Mouse (Mus musculus) cerebellum, adult 2 months (tissue): ENCODE data around the gene Bloc1s1.

Source experiments
- CTCF ChIP-seq: fragments of 200-500 bp; IDR thresholded peaks from 2 replicates; pipeline ENCODE4 v1.5.1; 2011; ENCODE audit warnings: low read depth, mild to moderate bottlenecking, control low read depth, low read length, moderate library complexity, borderline replicate concordance; ENCODE audit not compliant: insufficient read depth
- POLR2A ChIP-seq: fragments of 200-500 bp; IDR thresholded peaks from 2 replicates; pipeline ENCODE4 v1.6.1; 2011; ENCODE audit warnings: low read length, control low read depth, borderline replicate concordance; ENCODE audit not compliant: insufficient read depth

GRCm38 (mm10) chr10:128921883-128922821 is 1.7 kb downstream of the Bloc1s1 start:
- TF ChIP-seq CTCF = no peak
- no peak for TF ChIP-seq POLR2A
